Mouse (Mus musculus): ENCODE measurements around the gene Hcn3.

DNA sequence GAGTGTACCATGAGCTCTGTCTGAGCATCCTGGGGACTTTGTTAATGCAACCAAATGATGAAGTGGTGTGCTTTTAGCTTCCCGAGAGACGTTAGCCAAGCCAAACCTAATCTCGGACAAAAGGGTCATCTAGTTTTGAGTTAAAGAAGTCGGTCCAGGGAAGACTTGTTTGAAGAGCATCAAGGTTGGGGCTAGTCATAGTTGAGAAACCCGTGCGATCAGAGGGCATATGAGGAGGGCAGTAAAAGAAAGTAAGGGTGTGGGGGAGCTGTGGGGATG lies 18.1 kb upstream of the Hcn3 start:
- TF ChIP-seq POLR2A (IDR thresholded peaks at IDR 0.05; ENCODE audit: borderline replicate concordance, control insufficient read depth, low read depth, low read length): no peak
- no peak for TF ChIP-seq CTCF (IDR thresholded peaks at IDR 0.05; ENCODE audit: control insufficient read depth, insufficient read depth, low read length)

Data from bone marrow, adult 2 months (tissue).